Mouse (Mus musculus): ENCODE measurements at regions not wholly inside any gene's neighbourhood (a gene's known extent, or its start where the extent isn't known, plus 50 kb on each side); places are given as distances from the start of the nearest gene placed in this dataset.

GRCm38 (mm10) chr12:26821257-26821968 is 352.4 kb downstream of the Cmpk2 start:
- DNase-seq (ENCODE audit: low spot score in 2 of 2), result no peak
- intact Hi-C loops (cut with DNase I), result loop anchor here (10.0 kb wide), 1 partner anchor 143 kb away; no protein-coding TSS in a partner anchor

- DNase-seq (ENCODE audit: low spot score in 2 of 2), result no peak
- intact Hi-C loops (cut with DNase I), result no loop called here
Observed at GRCm38 (mm10) chr12:26817866-26818265, 348.9 kb downstream of the Cmpk2 start.

GRCm38 (mm10) chr12:26815771-26816170 is 346.8 kb downstream of the Cmpk2 start:
- no peak for DNase-seq (ENCODE audit: low spot score in 2 of 2)
- intact Hi-C loops (cut with DNase I), result no loop called here

- intact Hi-C loops (cut with DNase I), result no loop called here
- no peak for DNase-seq (ENCODE audit: low spot score in 2 of 2)
Observed at GRCm38 (mm10) chr12:26810565-26811177, 341.7 kb downstream of the Cmpk2 start.

- intact Hi-C loops (cut with DNase I), result no loop called here
- no peak for DNase-seq (ENCODE audit: low spot score in 2 of 2)
Observed at GRCm38 (mm10) chr12:26809670-26810069, 340.7 kb downstream of the Cmpk2 start.

- DNase-seq (ENCODE audit: low spot score in 2 of 2), result peak; percentile 7 to 23
- intact Hi-C loops (cut with DNase I), result no loop called here
Observed at GRCm38 (mm10) chr12:26802542-26802941, 333.5 kb downstream of the Cmpk2 start.

- intact Hi-C loops (cut with DNase I), result no loop called here
- DNase-seq (ENCODE audit: low spot score in 2 of 2), result no peak
Observed at GRCm38 (mm10) chr12:26799310-26799709, 330.3 kb downstream of the Cmpk2 start.

- intact Hi-C loops (cut with DNase I), result no loop called here
Observed at GRCm38 (mm10) chr12:26796367-26796766, 327.4 kb downstream of the Cmpk2 start.

GRCm38 (mm10) chr12:26789336-26789846 is 320.4 kb downstream of the Cmpk2 start:
- DNase-seq (ENCODE audit: low spot score in 2 of 2), result no peak
- intact Hi-C loops (cut with DNase I), result no loop called here

More at GRCm38 (mm10) chr12:26796367-26796766, 327.4 kb downstream of the Cmpk2 start:
- DNase-seq (ENCODE audit: low spot score in 2 of 2), result no peak

- peak in 1 of 2 experiments; percentile 16 for DNase-seq (ENCODE audit: low spot score in 2 of 2)
- intact Hi-C loops (cut with DNase I), result no loop called here
Observed at GRCm38 (mm10) chr12:26785550-26785949, 316.5 kb downstream of the Cmpk2 start.

GRCm38 (mm10) chr12:26784426-26784825 is 315.4 kb downstream of the Cmpk2 start:
- no peak for DNase-seq (ENCODE audit: low spot score in 2 of 2)
- intact Hi-C loops (cut with DNase I), result no loop called here

- DNase-seq (ENCODE audit: low spot score in 2 of 2), result no peak
- intact Hi-C loops (cut with DNase I), result no loop called here
Observed at GRCm38 (mm10) chr12:26783800-26784199, 314.8 kb downstream of the Cmpk2 start.

GRCm38 (mm10) chr12:26781537-26781936 is 312.5 kb downstream of the Cmpk2 start:
- DNase-seq (ENCODE audit: low spot score in 2 of 2), result peak; percentile 39 to 58
- intact Hi-C loops (cut with DNase I), result no loop called here

GRCm38 (mm10) chr12:26778796-26779195 is 309.8 kb downstream of the Cmpk2 start:
- intact Hi-C loops (cut with DNase I), result no loop called here
- DNase-seq (ENCODE audit: low spot score in 2 of 2), result no peak

GRCm38 (mm10) chr12:26776986-26777385 is 308.0 kb downstream of the Cmpk2 start:
- no peak for DNase-seq (ENCODE audit: low spot score in 2 of 2)
- intact Hi-C loops (cut with DNase I), result no loop called here

GRCm38 (mm10) chr12:26774016-26774415 is 305.0 kb downstream of the Cmpk2 start:
- no peak for DNase-seq (ENCODE audit: low spot score in 2 of 2)
- intact Hi-C loops (cut with DNase I), result no loop called here

- intact Hi-C loops (cut with DNase I), result no loop called here
- DNase-seq (ENCODE audit: low spot score in 2 of 2), result no peak
Observed at GRCm38 (mm10) chr12:26770753-26771583, 302.0 kb downstream of the Cmpk2 start.

GRCm38 (mm10) chr12:26767551-26767950 is 298.5 kb downstream of the Cmpk2 start:
- intact Hi-C loops (cut with DNase I), result no loop called here
- DNase-seq (ENCODE audit: low spot score in 2 of 2), result no peak

GRCm38 (mm10) chr12:26758657-26759325 is 289.8 kb downstream of the Cmpk2 start:
- no peak for DNase-seq (ENCODE audit: low spot score in 2 of 2)
- intact Hi-C loops (cut with DNase I), result no loop called here

- intact Hi-C loops (cut with DNase I), result no loop called here
- no peak for DNase-seq (ENCODE audit: low spot score in 2 of 2)
Observed at GRCm38 (mm10) chr12:26756284-26756683, 287.3 kb downstream of the Cmpk2 start.

Data from left cerebral cortex, postnatal 14 days (tissue).